In the genomic region with DNA sequence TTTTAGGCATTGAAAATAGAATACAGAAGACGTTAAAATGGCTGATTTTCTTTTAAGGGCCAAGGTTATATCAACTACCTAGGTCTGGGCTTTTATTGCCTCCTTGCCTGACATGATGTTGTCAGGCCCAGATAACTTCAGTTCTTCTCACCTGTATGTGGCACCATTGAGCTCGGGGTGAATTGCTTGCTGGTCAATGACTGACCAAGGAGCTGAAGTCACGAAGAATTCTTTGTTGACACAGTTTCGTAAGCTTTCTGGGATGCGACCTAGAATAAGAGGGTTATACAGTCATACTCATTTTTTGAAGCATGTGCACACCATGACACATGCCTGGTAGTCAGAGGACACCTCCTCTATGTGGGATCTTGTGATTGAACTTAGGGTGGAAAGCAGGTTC, we compare ENCODE assay signal across 27 mouse cellular contexts. TPM values are rescaled to one million over a fixed set of nuclear protein-coding genes. Genes with fewer than 3 reads are reported as not detected.
DNase-seq lines count a peak whose midpoint lies in the region; ATAC-seq and TF ChIP-seq lines count a peak whose summit lies in the region.
"Had no signal": no experiment of that assay in that cellular context is flagged by ENCODE, and none has a peak within 500 bp of the region (broad histone marks: within the 10 kb centered on the region; RNA-seq: fewer than 3 reads in every experiment).

No protein-coding gene starts in this region.

- no peaks in the 10 kb centered on the region for H3K4me1 ChIP-seq in limb, embryonic 11.5 days (ENCODE audit: control insufficient read depth, insufficient read depth, low read length)
- no peaks in the 10 kb centered on the region for H3K4me1 ChIP-seq in limb, embryonic 10.5 days
- H3K4me1 ChIP-seq in lung, postnatal 0 days (ENCODE audit: insufficient read depth, low read depth, low read length): no peaks in the 10 kb centered on the region
- no peaks in the 10 kb centered on the region for H3K4me1 ChIP-seq in lung, adult 2 months (ENCODE audit: control insufficient read depth, insufficient read depth, low read length)
- H3K4me1 ChIP-seq: embryonic facial prominence, embryonic 12.5 days; embryonic facial prominence, embryonic 15.5 days; heart, embryonic 13.5 days had no signal

- no peak for TF ChIP-seq POLR2A in lung, adult 2 months (IDR thresholded peaks at IDR 0.05; ENCODE audit: borderline replicate concordance, extremely low read depth, low read depth, low read length)

- H3K27ac ChIP-seq in limb, embryonic 11.5 days (replicated peaks; ENCODE audit: low read depth, low read length): no peak overlapping the region
- no peak overlapping the region for H3K27ac ChIP-seq in limb, embryonic 10.5 days
- H3K27ac ChIP-seq in lung, postnatal 0 days (ENCODE audit: low read length): no peak overlapping the region
- H3K27ac ChIP-seq: embryonic facial prominence, embryonic 12.5 days; embryonic facial prominence, embryonic 15.5 days; heart, adult 2 months; heart, embryonic 10.5 days; heart, embryonic 13.5 days; hindbrain, embryonic 14.5 days had no signal

- WGBS in limb, embryonic 11.5 days: 93% methylated on average over 5 of the region's 5 CpGs
- 93% methylated on average over 5 of the region's 5 CpGs for WGBS in limb, embryonic 10.5 days
- 60% methylated on average over 5 of the region's 5 CpGs for whole genome bisulfite sequencing in lung, postnatal 0 days
- 70% methylated on average over 5 of the region's 5 CpGs for WGBS in lung, adult 2 months

- no peaks in the 10 kb centered on the region for H3K27me3 ChIP-seq in limb, embryonic 11.5 days (ENCODE audit: control insufficient read depth, insufficient read depth, low read length)
- H3K27me3 ChIP-seq in limb, embryonic 10.5 days (ENCODE audit: low read depth, poor library complexity, severe bottlenecking): no peaks in the 10 kb centered on the region
- no peaks in the 10 kb centered on the region for H3K27me3 ChIP-seq in lung, postnatal 0 days (replicated peaks; ENCODE audit: insufficient read depth, low read length)
- H3K27me3 ChIP-seq: embryonic facial prominence, embryonic 12.5 days; embryonic facial prominence, embryonic 15.5 days; heart, embryonic 13.5 days had no signal

- peaks cover 9% of the 10 kb centered on the region for H3K36me3 ChIP-seq in limb, embryonic 11.5 days (ENCODE audit: control insufficient read depth, insufficient read depth, low read length)
- H3K36me3 ChIP-seq in limb, embryonic 10.5 days: peaks cover 93% of the 10 kb centered on the region
- peaks cover 23% of the 10 kb centered on the region; the same call in 1 of the 2 replicates for H3K36me3 ChIP-seq in lung, postnatal 0 days (ENCODE audit: insufficient read depth, low read length)

- no peak for ATAC-seq in limb, embryonic 11.5 days (ENCODE audit: insufficient number of reproducible peaks, low FRiP score, low TSS enrichment, low read depth)
- 0 out of 2 replicates have a peak, but pooled peaks have one; percentile 14 for ATAC-seq in lung, postnatal 0 days
- ATAC-seq: activated CD4-positive, CD25-positive, alpha-beta regulatory T cell, adult 4 months; forebrain, embryonic 14.5 days; forebrain, postnatal 0 days had no signal

- no peak overlapping the region for H3K4me3 ChIP-seq in limb, embryonic 11.5 days (ENCODE audit: low read depth, low read length)
- H3K4me3 ChIP-seq in limb, embryonic 10.5 days: no peak overlapping the region
- no peak overlapping the region for H3K4me3 ChIP-seq in lung, postnatal 0 days (ENCODE audit: low read depth, low read length)
- no peak overlapping the region for H3K4me3 ChIP-seq in lung, adult 2 months (replicated peaks; ENCODE audit: extremely low read depth, low read depth, low read length)
- H3K4me3 ChIP-seq: embryonic facial prominence, embryonic 12.5 days; embryonic facial prominence, embryonic 15.5 days; heart, adult 2 months; heart, embryonic 10.5 days; heart, embryonic 13.5 days had no signal

- peak; percentile 2 for DNase-seq in embryo, embryonic 10 days (ENCODE audit: low spot score)
- DNase-seq in embryo, embryonic 11 days: no peak
- DNase-seq in limb, embryonic 11.5 days (ENCODE audit: low spot score): peak; percentile 18
- no peak for DNase-seq in limb, embryonic 10.5 days (ENCODE audit: low spot score)
- peak; percentile 13 for DNase-seq in lung, postnatal 0 days (ENCODE audit: low spot score)
- no peak for DNase-seq in lung, adult 2 months
- DNase-seq in yolk sac, embryonic 10.5 days (ENCODE audit: low spot score): peak; percentile 40
- no peak for DNase-seq in kidney, adult 8-10 months
- DNase-seq: adrenal gland, adult 8-10 months; adrenal gland, postnatal 25 days; cerebellum, adult 11-12 months; cerebellum, adult 8-10 months; cerebellum, postnatal 10 days; cerebellum, postnatal 36 days; forebrain, postnatal 0 days; gastrocnemius, postnatal 10 days; gastrocnemius, postnatal 36 days; heart, adult 2 months; heart, postnatal 14 days; heart, postnatal 4 days had no signal

- H3K9ac ChIP-seq in limb, embryonic 11.5 days (ENCODE audit: low read length): no peak overlapping the region
- H3K9ac ChIP-seq in lung, postnatal 0 days (replicated peaks; ENCODE audit: low read depth): no peak overlapping the region
- H3K9ac ChIP-seq: embryonic facial prominence, embryonic 12.5 days; embryonic facial prominence, embryonic 15.5 days; forebrain, postnatal 0 days; heart, embryonic 13.5 days; hindbrain, embryonic 14.5 days had no signal

- H3K9me3 ChIP-seq in limb, embryonic 11.5 days (ENCODE audit: control insufficient read depth, low read length): no peaks in the 10 kb centered on the region
- no peaks in the 10 kb centered on the region for H3K9me3 ChIP-seq in limb, embryonic 10.5 days (replicated peaks)
- no peaks in the 10 kb centered on the region for H3K9me3 ChIP-seq in lung, postnatal 0 days (ENCODE audit: low read length)
- H3K9me3 ChIP-seq: embryonic facial prominence, embryonic 12.5 days; embryonic facial prominence, embryonic 15.5 days; heart, embryonic 10.5 days; heart, embryonic 13.5 days had no signal

- TF ChIP-seq CTCF in lung, postnatal 0 days (IDR thresholded peaks at IDR 0.05): no peak
- TF ChIP-seq CTCF in lung, adult 2 months (IDR thresholded peaks at IDR 0.05; ENCODE audit: insufficient read depth, low read length): no peak

- no peak overlapping the region for H3K4me2 ChIP-seq in limb, embryonic 11.5 days (ENCODE audit: low read depth, severe bottlenecking)
- no peak overlapping the region for H3K4me2 ChIP-seq in lung, postnatal 0 days (replicated peaks; ENCODE audit: low read depth, low read length)
- H3K4me2 ChIP-seq: embryonic facial prominence, embryonic 12.5 days; embryonic facial prominence, embryonic 15.5 days; heart, embryonic 13.5 days; hindbrain, embryonic 14.5 days had no signal

- no peak for TF ChIP-seq EP300 in lung, postnatal 0 days (IDR thresholded peaks at IDR 0.05)

RNA-seq across cellular contexts. Expression of gene Zranb1, which starts 58.9 kb away (rescaled TPM):
- 16.5 and 16.6 TPM in 2 replicates for polyA plus RNA-seq in limb, embryonic 11.5 days (2014; fragmentation: Nextera tagmentation; extraction: Ambion mirVana)
- 11.0 and 11.8 TPM in 2 replicates for polyA plus RNA-seq in limb, embryonic 10.5 days (2016; fragmentation: Nextera tagmentation; extraction: Ambion mirVana)
- 13.5 and 13.8 TPM in 2 replicates for polyA plus RNA-seq in lung, postnatal 0 days (2015; fragmentation: Nextera tagmentation; extraction: Ambion mirVana)
- polyA plus RNA-seq in lung, adult 2 months (2012; rRNA removed): 5.4 and 10.2 TPM in 2 replicates

Comparison
In these comparisons a context has a peak if more than half of its experiments do, and no peak if none do; other contexts are left out.
1. DNase-seq: peak in embryo, embryonic 10 days (single experiment), limb, embryonic 11.5 days (single experiment), lung, postnatal 0 days (single experiment) and yolk sac, embryonic 10.5 days (single experiment); none in embryo, embryonic 11 days (single experiment), limb, embryonic 10.5 days (single experiment), lung, adult 2 months (single experiment) and kidney, adult 8-10 months (0 of 2).